Mouse (Mus musculus) cerebellum, adult 9-10 months (tissue): Measurements from ENCODE around the gene Psme4.
A peak's percentile ranks its signal among the peaks of the same experiment; 100 is the strongest.

ENCODE experiments used
- DNase-seq: peaks from one replicate; pipeline ENCODE4 v3.0.0; 2022

Psme4 gene

DNA sequence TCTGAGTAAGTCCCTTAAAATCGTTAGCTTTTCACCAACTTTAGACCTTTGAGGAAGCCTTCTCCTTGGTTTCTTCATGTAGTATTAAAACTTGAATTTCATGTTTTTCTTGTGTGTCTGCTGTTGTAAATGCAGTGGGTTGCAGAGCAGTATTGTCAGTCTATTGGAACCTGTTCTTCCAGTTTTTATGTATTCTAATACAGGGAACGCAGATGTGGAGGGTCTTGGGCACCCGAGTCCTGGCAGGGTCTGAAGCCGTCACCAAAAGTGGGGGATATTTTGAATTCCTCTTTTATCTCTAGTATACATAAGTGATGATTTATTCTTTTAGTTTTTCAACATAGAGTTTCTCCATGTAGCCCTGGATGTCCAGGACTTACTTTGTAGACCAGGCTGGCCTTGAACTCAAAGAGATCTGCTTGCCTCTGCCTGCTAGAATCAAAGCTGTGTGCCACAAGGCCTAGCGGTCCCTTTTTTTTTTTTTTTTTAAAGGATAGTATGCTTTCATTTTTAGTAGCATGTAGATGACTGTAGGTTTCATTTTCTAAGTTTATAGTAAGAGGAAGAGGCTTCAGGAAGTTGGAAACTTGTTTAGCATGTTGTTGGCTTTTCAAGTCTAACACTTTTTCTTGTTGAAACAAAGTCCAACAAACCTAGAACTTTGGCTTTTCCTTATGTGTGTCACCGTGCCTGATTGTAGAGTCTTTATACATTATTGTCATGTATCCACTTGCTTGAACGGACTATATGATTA, 14.9 kb downstream of the Psme4 start:
- DNase-seq, result no peak

DNA sequence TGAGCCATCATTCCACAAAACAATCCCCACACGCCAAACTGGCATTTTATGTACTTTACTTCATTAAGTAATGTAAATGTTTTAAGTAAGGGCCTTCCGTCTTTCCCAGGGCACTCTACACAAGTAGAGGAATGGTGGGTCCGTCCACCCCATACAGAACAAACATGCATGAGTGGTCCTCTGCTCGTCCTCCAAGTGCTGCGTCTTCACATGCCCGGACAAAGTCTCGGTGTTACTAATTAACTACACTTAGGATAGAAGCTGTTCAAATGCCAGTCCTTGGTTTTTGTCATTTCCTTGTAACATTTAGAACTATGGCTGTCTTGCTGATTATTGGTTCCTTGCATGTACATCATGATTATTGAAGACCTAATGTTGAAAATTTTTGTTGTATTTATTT, 21.2 kb downstream of the Psme4 start:
- no peak for DNase-seq

DNA sequence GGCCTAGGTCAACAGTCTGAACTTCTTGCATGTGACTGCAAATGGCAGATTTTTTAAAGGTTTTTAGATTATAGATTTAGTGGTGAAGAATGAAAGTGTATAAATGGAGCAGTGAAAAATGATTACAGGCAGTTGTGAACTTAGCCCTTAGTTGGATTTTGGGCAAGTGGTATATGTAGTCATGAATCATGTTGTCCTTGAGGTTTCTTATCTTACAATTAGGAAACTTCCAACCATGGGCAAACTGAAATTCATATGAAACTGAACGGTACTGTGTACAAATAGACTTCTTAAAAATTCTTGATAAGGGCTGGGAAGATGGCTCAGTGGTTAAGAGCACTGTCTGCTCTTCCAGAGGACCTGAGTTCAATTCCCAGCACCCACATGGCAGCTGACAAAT, 22.2 kb downstream of the Psme4 start:
- DNase-seq, result no peak

- DNase-seq, result no peak
These were observed 25.7 kb downstream of the Psme4 start for GRCm38 (mm10) chr11:30797236-30797635.

- DNase-seq, result no peak
These were observed 28.0 kb downstream of the Psme4 start for GRCm38 (mm10) chr11:30799496-30799895.

DNA sequence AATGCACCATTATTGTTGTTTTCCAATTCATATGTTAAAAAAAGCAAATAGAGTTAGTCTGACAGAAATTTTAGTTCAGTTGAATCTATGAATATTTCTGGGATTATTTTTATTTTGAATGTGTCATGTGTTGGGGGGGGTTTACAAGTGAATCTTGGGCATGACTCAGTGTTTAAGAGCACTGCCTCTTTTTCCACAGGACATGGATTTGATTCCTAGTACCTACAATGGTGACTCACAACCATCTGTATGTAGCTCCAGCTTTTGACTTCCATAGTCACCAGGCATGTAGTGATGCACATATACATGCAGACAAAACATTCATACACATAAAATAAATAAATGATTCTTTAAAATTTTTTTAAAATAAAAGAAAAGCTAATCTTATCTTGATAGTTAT, 28.6 kb downstream of the Psme4 start:
- no peak for DNase-seq

- no peak for DNase-seq
These were observed 30.9 kb downstream of the Psme4 start for GRCm38 (mm10) chr11:30802421-30802820.

GRCm38 (mm10) chr11:30821116-30821515, 49.6 kb downstream of the Psme4 start:
- DNase-seq, result no peak

DNA sequence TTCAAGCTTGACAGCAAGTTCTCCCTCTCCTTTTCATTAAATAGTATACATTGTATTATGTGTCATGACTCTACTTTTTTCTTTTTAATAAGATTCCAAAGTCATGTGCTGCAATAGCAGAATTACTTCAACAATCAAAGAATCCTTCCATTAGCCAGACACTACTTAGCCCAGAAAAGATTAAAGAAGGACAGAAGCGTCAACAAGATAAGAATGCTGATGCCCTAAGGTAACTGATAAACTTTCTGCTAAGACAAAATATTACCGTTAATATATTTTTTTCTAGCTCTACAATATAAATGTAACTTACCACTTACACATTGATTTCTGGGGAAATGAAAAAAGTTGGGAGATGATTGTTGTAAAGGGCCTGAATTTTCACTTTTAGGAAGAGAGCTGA, 67.3 kb downstream of the Psme4 start:
- no peak for DNase-seq

- peak; percentile 7 for DNase-seq
These were observed 72.8 kb downstream of the Psme4 start for GRCm38 (mm10) chr11:30844355-30844754.

- no peak for DNase-seq
These were observed 100.9 kb downstream of the Psme4 start for GRCm38 (mm10) chr11:30872425-30872824.

DNA sequence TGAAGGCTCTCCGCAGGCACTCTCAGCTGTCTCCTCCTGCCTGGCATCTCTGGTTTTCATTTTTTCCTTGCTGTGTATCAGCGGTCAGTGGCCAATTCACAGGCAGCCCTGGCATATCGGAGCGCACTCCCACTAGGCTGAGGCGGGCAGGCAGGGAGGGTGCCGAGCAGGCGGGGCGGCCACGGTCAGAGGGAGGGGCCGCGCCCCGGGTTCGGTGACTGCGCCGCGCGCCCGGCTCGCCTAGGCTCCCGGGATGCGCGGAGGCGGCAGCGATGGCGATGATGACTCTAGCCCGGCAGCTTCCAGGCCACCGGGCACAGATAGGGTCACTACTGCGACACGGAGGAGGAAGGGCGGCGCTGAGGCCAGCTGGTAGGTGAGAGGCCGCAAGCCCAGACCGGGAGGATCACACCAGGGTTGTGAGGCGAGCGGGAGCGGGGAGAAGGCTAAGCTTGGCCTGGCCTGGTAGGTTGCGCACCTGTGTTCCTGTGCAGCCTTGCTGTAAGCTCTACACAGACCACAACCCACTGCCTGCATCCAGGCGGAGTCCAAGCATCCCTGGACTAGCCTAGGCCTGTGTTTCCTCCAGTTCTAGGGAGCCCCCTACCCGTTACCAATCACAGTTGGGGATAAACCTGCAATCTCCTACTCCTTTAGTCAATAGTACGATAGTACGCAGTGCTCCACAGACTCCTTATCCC, 113.8 kb downstream of the Psme4 start, which contains the start of the genes Gpr75 and Asb3:
Gene Gpr75 (plus strand): TSS at position 188 of the 701 bp plus-strand sequence.
Gene Asb3 (plus strand): TSS at position 246 of the 701 bp plus-strand sequence.
- peak; percentile 87 for DNase-seq

- no peak for DNase-seq
These were observed 116.6 kb downstream of the Psme4 start for GRCm38 (mm10) chr11:30888153-30888552.

DNA sequence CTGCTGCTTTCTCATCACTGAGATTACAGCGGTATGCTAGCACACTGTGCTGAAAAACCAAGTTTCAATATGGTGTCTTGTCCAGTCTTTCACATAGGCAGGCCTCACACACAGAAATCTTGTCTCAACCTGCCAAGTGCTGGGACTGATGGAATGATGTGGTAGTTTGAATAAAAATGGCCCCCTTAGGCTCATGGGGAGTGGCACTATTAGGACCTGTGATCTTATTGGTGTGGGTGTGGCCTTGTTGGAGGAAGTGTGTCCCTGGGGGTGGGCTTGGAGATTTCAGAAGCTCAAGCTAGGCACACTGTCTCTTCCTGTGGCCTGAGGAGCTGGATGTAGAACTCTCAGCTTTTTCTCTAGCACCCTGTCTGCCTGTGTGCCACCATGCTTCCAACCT, 124.7 kb downstream of the Psme4 start:
- DNase-seq, result no peak

- no peak for DNase-seq
These were observed 127.8 kb downstream of the Psme4 start for GRCm38 (mm10) chr11:30899312-30899711.

GRCm38 (mm10) chr11:30912311-30912710, 140.8 kb downstream of the Psme4 start:
- DNase-seq, result no peak

DNA sequence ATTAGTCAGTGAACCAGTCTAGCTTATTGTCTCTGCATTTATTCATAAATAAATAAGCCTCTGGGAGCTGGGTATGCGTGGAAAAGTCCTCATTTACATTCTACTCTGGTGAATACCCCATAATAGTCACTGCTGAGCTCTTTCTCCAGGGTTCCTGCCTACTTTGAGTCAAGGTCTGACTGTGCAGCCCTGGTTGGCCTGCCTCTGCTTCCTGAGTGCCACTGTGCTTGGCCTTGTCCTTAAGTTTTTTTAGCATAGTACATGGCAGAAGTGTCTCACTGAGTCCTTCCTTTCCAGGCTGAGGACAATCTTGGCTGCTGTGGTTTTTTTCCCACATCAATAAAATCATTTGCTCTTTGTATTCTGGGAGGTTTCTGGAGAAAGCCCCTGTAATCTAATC, 149.1 kb downstream of the Psme4 start:
- DNase-seq, result no peak

DNA sequence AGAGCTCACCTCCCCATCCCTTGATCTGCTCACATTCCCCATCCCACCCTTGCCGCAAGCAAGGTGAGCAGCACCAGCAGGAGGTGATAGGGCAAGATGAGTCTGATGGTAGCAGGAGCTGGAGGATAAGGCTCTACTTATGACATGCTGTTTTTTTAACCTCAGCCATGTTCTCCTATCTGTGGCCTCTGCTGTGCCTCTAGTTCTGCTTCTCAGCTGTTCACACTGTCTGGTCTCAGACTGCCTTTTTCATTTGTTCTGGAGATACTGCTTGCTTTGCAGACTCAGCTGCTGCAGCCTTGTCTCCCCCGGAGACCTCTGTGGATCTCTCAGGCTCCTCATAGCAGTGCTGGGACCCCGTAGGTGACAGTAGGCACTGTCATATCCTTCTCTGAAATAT, 151.8 kb downstream of the Psme4 start:
- no peak for DNase-seq

GRCm38 (mm10) chr11:30928079-30928478, 156.6 kb downstream of the Psme4 start:
- DNase-seq, result no peak

GRCm38 (mm10) chr11:30928498-30928897, 157.0 kb downstream of the Psme4 start:
- no peak for DNase-seq
